Mouse (Mus musculus) MEL (cell line): Measurements from ENCODE around the gene Gm20662. TPM values are rescaled to one million over a fixed set of nuclear protein-coding genes. Genes with fewer than 3 reads are reported as not detected.

ENCODE experiments used
- DNase-seq: peaks from one replicate; pipeline ENCODE4 v3.0.0; 2011; ENCODE audit warnings: low read depth, low spot score
- H3K27ac ChIP-seq: 2 replicates; pipeline ENCODE4 v1.5.1; 2012; ENCODE audit warnings: low read depth, mild to moderate bottlenecking, control low read depth, low read length, moderate library complexity; ENCODE audit not compliant: control insufficient read depth
- H3K27me3 ChIP-seq, 2 experiments: fragments of 150-350 bp in 1 of 2; sonication (generic) in 1 of 2; 2 replicates each; pipeline ENCODE4 v1.6.1; 2012; ENCODE audit warnings: low read length in 2 of 2, mild to moderate bottlenecking in 2 of 2, improper control_type of control experiment in 1 of 2, moderate library complexity in 1 of 2; ENCODE audit not compliant: insufficient read depth in 2 of 2, control insufficient read depth in 1 of 2
- H3K36me3 ChIP-seq, 2 experiments: 2 replicates each; pipeline ENCODE4 v1.6.1; 2012 to 2014; ENCODE audit warnings: low read length in 2 of 2, improper control_type of control experiment in 1 of 2, inconsistent platforms in 1 of 2, mild to moderate bottlenecking in 1 of 2; ENCODE audit not compliant: insufficient read depth in 2 of 2, control insufficient read depth in 1 of 2
- H3K4me1 ChIP-seq, 2 experiments: fragments of 150-350 bp in 1 of 2; sonication (generic) in 1 of 2; 2 replicates each; pipeline ENCODE4 v1.6.1; 2012; ENCODE audit warnings: low read length in 2 of 2, improper control_type of control experiment in 1 of 2, mild to moderate bottlenecking in 1 of 2; ENCODE audit not compliant: insufficient read depth in 2 of 2, control insufficient read depth in 1 of 2
- H3K4me3 ChIP-seq, 2 experiments: fragments of 150-350 bp in 1 of 2; sonication (generic) in 1 of 2; 2 replicates each; pipeline ENCODE4 v1.5.1; 2012; ENCODE audit warnings: low read depth in 2 of 2, low read length in 2 of 2, mild to moderate bottlenecking in 2 of 2, moderate library complexity in 2 of 2, control low read depth in 1 of 2, improper control_type of control experiment in 1 of 2; ENCODE audit not compliant: control insufficient read depth in 1 of 2, insufficient read depth in 1 of 2
- H3K79me2 ChIP-seq: 2 replicates; pipeline ENCODE4 v1.6.1; 2012; ENCODE audit warnings: mild to moderate bottlenecking, low read length, moderate library complexity; ENCODE audit not compliant: control insufficient read depth, poor library complexity, insufficient read depth
- H3K9ac ChIP-seq: 2 replicates; pipeline ENCODE4 v1.6.1; 2012; ENCODE audit warnings: low read depth, mild to moderate bottlenecking, control low read depth, low read length, moderate library complexity; ENCODE audit not compliant: control insufficient read depth, poor library complexity, severe bottlenecking
- H3K9me3 ChIP-seq: fragments of 150-350 bp; sonication (generic); replicated peaks from 2 replicates; pipeline ENCODE4 v1.6.1; 2012; ENCODE audit warnings: mild to moderate bottlenecking, low read length, improper control_type of control experiment, moderate library complexity; ENCODE audit not compliant: insufficient read depth
- BHLHE40 ChIP-seq: IDR thresholded peaks from 2 replicates; pipeline ENCODE4 v1.6.1; 2012; ENCODE audit warnings: low read depth, mild to moderate bottlenecking, inconsistent platforms, low read length, improper control_type of control experiment, borderline replicate concordance
- CHD1 ChIP-seq: IDR thresholded peaks from 2 replicates; pipeline ENCODE4 v1.6.1; 2012; ENCODE audit warnings: low read depth, mild to moderate bottlenecking, inconsistent platforms, low read length, improper control_type of control experiment
- CHD2 ChIP-seq: IDR thresholded peaks from 2 replicates; pipeline ENCODE4 v1.6.1; 2011; ENCODE audit warnings: low read length, improper control_type of control experiment
- E2F4 ChIP-seq: IDR thresholded peaks from 2 replicates; pipeline ENCODE4 v1.6.1; 2011; ENCODE audit warnings: low read depth, low read length, improper control_type of control experiment, borderline replicate concordance
- ELF1 ChIP-seq: IDR thresholded peaks from 2 replicates; pipeline ENCODE4 v1.6.1; 2014; ENCODE audit warnings: low read depth, mild to moderate bottlenecking, inconsistent platforms, low read length, improper control_type of control experiment, moderate library complexity
- EP300 ChIP-seq, 2 experiments: IDR thresholded peaks; 2 replicates each; pipeline ENCODE4 v1.6.1; 2011; ENCODE audit warnings: improper control_type of control experiment in 2 of 2, low read length in 2 of 2, low read depth in 1 of 2, mild to moderate bottlenecking in 1 of 2
- ETS1 ChIP-seq: IDR thresholded peaks from 2 replicates; pipeline ENCODE4 v1.6.1; 2012; ENCODE audit warnings: low read depth, mild to moderate bottlenecking, inconsistent platforms, low read length, improper control_type of control experiment, moderate library complexity
- GATA1 ChIP-seq: IDR thresholded peaks from 2 replicates; pipeline ENCODE4 v1.6.1; 2011; ENCODE audit warnings: low read depth, low read length, improper control_type of control experiment
- HCFC1 ChIP-seq: IDR thresholded peaks from 2 replicates; pipeline ENCODE4 v1.6.1; 2012; ENCODE audit warnings: low read depth, mild to moderate bottlenecking, inconsistent platforms, low read length, improper control_type of control experiment, moderate library complexity
- JUND ChIP-seq: IDR thresholded peaks from 2 replicates; pipeline ENCODE4 v1.6.1; 2011; ENCODE audit warnings: low read depth, mild to moderate bottlenecking, improper control_type of control experiment, low read length
- KAT2A ChIP-seq: conservative IDR thresholded peaks from 2 replicates; pipeline ENCODE4 v1.6.1; 2012; ENCODE audit warnings: low read depth, low read length, improper control_type of control experiment, inconsistent platforms
- MAFK ChIP-seq: IDR thresholded peaks from 2 replicates; pipeline ENCODE4 v1.6.1; 2011; ENCODE audit warnings: low read depth, mild to moderate bottlenecking, low read length, improper control_type of control experiment, borderline replicate concordance
- MAZ ChIP-seq: IDR thresholded peaks from 2 replicates; pipeline ENCODE4 v1.6.1; 2012; ENCODE audit warnings: low read depth, mild to moderate bottlenecking, inconsistent platforms, low read length, improper control_type of control experiment
- MEF2A ChIP-seq: IDR thresholded peaks from 2 replicates; pipeline ENCODE4 v1.6.1; 2014; ENCODE audit warnings: low read depth, mild to moderate bottlenecking, inconsistent platforms, low read length, improper control_type of control experiment; ENCODE audit not compliant: poor library complexity, insufficient replicate concordance, severe bottlenecking; ENCODE audit errors: extremely low read depth
- MXI1 ChIP-seq: IDR thresholded peaks from 2 replicates; pipeline ENCODE4 v1.6.1; 2011; ENCODE audit warnings: mild to moderate bottlenecking, low read depth, low read length, improper control_type of control experiment
- MYB ChIP-seq: IDR thresholded peaks from 2 replicates; pipeline ENCODE4 v1.6.1; 2011; ENCODE audit warnings: mild to moderate bottlenecking, low read depth, low read length, improper control_type of control experiment
- MYC ChIP-seq: IDR thresholded peaks from 2 replicates; pipeline ENCODE4 v1.6.1; 2011; ENCODE audit warnings: low read depth, mild to moderate bottlenecking, low read length, improper control_type of control experiment, moderate library complexity
- NELFE ChIP-seq: IDR thresholded peaks from 2 replicates; pipeline ENCODE4 v1.6.1; 2011; ENCODE audit warnings: low read depth, low read length, improper control_type of control experiment
- NRF1 ChIP-seq: IDR thresholded peaks from 2 replicates; pipeline ENCODE4 v1.6.1; 2014; ENCODE audit warnings: low read depth, mild to moderate bottlenecking, inconsistent platforms, low read length, improper control_type of control experiment, moderate library complexity; ENCODE audit not compliant: poor library complexity, insufficient read depth, severe bottlenecking
- POLR2A ChIP-seq, 2 experiments: IDR thresholded peaks; 2 replicates each; pipeline ENCODE4 v1.6.1; 2011 to 2012; ENCODE audit warnings: low read length in 2 of 2, mild to moderate bottlenecking in 2 of 2, control low read depth in 1 of 2, improper control_type of control experiment in 1 of 2, low read depth in 1 of 2, moderate library complexity in 1 of 2; ENCODE audit not compliant: control insufficient read depth in 1 of 2, insufficient read depth in 1 of 2, poor library complexity in 1 of 2
- POLR2AphosphoS5 ChIP-seq: IDR thresholded peaks from 2 replicates; pipeline ENCODE4 v1.6.1; 2012; ENCODE audit warnings: low read depth, borderline replicate concordance, mild to moderate bottlenecking, inconsistent platforms, low read length, moderate library complexity, mixed read lengths
- RAD21 ChIP-seq: IDR thresholded peaks from 2 replicates; pipeline ENCODE4 v1.6.1; 2011; ENCODE audit warnings: mild to moderate bottlenecking, low read depth, low read length, improper control_type of control experiment
- RCOR1 ChIP-seq: IDR thresholded peaks from 2 replicates; pipeline ENCODE4 v1.6.1; 2012; ENCODE audit warnings: low read depth, mild to moderate bottlenecking, inconsistent platforms, low read length, improper control_type of control experiment
- SIN3A ChIP-seq: IDR thresholded peaks from 2 replicates; pipeline ENCODE4 v1.6.1; 2012; ENCODE audit warnings: low read length, improper control_type of control experiment, inconsistent platforms
- SMC3 ChIP-seq: IDR thresholded peaks from 2 replicates; pipeline ENCODE4 v1.6.1; 2011; ENCODE audit warnings: low read depth, low read length, improper control_type of control experiment
- TAL1 ChIP-seq: IDR thresholded peaks from 2 replicates; pipeline ENCODE4 v1.6.1; 2012; ENCODE audit warnings: mild to moderate bottlenecking, inconsistent platforms, low read length, moderate library complexity, mixed read lengths
- TBP ChIP-seq: IDR thresholded peaks from 2 replicates; pipeline ENCODE4 v1.8.0; 2011; ENCODE audit warnings: low read depth, low read length, improper control_type of control experiment
- UBTF ChIP-seq: IDR thresholded peaks from 2 replicates; pipeline ENCODE4 v1.6.1; 2012; ENCODE audit warnings: low read depth, mild to moderate bottlenecking, inconsistent platforms, low read length, improper control_type of control experiment, moderate library complexity, borderline replicate concordance; ENCODE audit not compliant: insufficient read depth
- USF2 ChIP-seq, 2 experiments: IDR thresholded peaks; 2 replicates each; pipeline ENCODE4 v1.6.1; 2011 to 2012; ENCODE audit warnings: improper control_type of control experiment in 2 of 2, low read length in 2 of 2, borderline replicate concordance in 1 of 2, inconsistent platforms in 1 of 2, low read depth in 1 of 2, mild to moderate bottlenecking in 1 of 2; ENCODE audit not compliant: insufficient read depth in 1 of 2
- ZC3H11A ChIP-seq: IDR thresholded peaks from 2 replicates; pipeline ENCODE4 v1.6.1; 2012; ENCODE audit warnings: low read depth, mild to moderate bottlenecking, inconsistent platforms, low read length, improper control_type of control experiment
- ZKSCAN1 ChIP-seq: IDR thresholded peaks from 2 replicates; pipeline ENCODE4 v1.6.1; 2012; ENCODE audit warnings: low read depth, mild to moderate bottlenecking, inconsistent platforms, low read length, improper control_type of control experiment, moderate library complexity
- ZMIZ1 ChIP-seq: IDR thresholded peaks from 2 replicates; pipeline ENCODE4 v1.6.1; 2012; ENCODE audit warnings: low read depth, mild to moderate bottlenecking, inconsistent platforms, low read length, improper control_type of control experiment, moderate library complexity
- ZNF384 ChIP-seq: IDR thresholded peaks from 2 replicates; pipeline ENCODE4 v1.6.1; 2012; ENCODE audit warnings: low read depth, mild to moderate bottlenecking, inconsistent platforms, low read length, improper control_type of control experiment
- polyA plus RNA-seq, 2 experiments: library from polyadenylated mRNA; stranded (reverse) in 1 of 2; unstranded in 1 of 2; fragments of >175 nt in 1 of 2; fragments of >200 nt in 1 of 2; gene quantifications; 2 replicates each; pipeline versions ENCODE4 v1.2.1 to v1.2.4; 2012; ENCODE audit warnings: low replicate concordance in 2 of 2, low read depth in 1 of 2; ENCODE audit not compliant: insufficient read length in 2 of 2, insufficient read depth in 1 of 2, missing spikeins in 1 of 2
- total RNA-seq: library from RNA; depleted of rRNA; stranded (reverse); fragments of 300-350 nt; gene quantifications from 2 replicates; pipeline ENCODE4 v1.2.3, GENCODE M21; 2012

Gene Gm20662
- total and polyA plus RNA-seq, 3 experiments = 0.73 to 1.2 TPM; not detected in 1

DNA sequence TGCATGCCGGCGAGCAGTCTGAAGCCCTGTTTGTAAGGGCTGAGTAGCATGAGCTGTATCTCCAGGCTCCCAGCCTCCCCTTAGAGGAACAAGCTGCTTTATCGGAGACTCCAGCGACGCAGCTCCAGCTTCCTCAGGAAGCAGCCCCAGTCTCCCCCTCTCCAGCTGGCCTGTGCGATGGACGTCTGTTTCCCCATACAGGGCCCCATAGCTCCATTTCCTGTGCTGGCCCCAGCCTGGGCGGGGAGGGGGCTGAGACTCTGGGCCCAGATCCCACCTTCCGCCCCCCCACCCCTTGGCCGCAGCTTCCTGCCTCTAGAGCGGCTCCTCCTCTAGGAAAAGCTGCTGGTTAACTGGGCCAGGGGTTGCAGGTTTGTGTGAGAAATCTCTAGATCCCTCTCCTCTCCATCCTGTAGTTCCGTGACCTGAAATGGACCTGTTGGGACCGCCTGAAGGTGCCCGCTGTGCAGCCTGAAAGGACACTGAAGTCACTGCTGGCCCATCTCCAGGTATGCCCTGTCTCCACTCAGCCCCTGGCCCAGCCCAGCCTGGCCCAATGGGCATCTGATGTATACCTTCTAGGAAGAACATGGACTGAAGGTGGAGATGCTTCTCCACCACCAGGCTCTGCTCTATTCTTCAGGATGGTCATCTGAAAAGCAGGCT lies 13.3 kb upstream of the Gm20662 start, which contains the start of gene Gm20661 (continued):
- TF ChIP-seq MAFK (peak; percentile 80; the same call in 1 of the 2 replicates), NELFE (peak; percentile 40; the same call in 1 of the 2 replicates)

- H3K9ac ChIP-seq = peak overlapping the region; percentile 88
- no peaks in the 10 kb centered on the region for H3K27me3 ChIP-seq
- H3K79me2 ChIP-seq = peaks cover 33% of the 10 kb centered on the region
- H3K4me1 ChIP-seq = peaks cover 33 to 50% of the 10 kb centered on the region in 2 experiments
- H3K9me3 ChIP-seq = no peaks in the 10 kb centered on the region
- H3K36me3 ChIP-seq = peaks cover 4 to 46% of the 10 kb centered on the region in 2 experiments
- DNase-seq = peak; percentile 82
- H3K4me3 ChIP-seq = peak overlapping the region; percentile 72 to 91
- peak overlapping the region; percentile 94 for H3K27ac ChIP-seq
- TF ChIP-seq ZNF384 = no peak
- no peak for TF ChIP-seq POLR2AphosphoS5
- no peak for TF ChIP-seq TBP
- TF ChIP-seq UBTF = no peak
- TF ChIP-seq MAZ = peak; percentile 17; the same call in 1 of the 2 replicates
- peak; percentile 58; the same call in 1 of the 2 replicates for TF ChIP-seq ETS1
- no peak; the same call in 1 of the 2 replicates for TF ChIP-seq CHD1
- no peak for TF ChIP-seq MAFK
- TF ChIP-seq BHLHE40 = peak; percentile 76; the same call in 1 of the 2 replicates
- no peak for TF ChIP-seq RCOR1
- TF ChIP-seq RAD21 = no peak
- 0 out of 4 replicates have a peak, but pooled peaks of 1 of the 2 experiments have one; percentile 2 for TF ChIP-seq POLR2A (IDR thresholded peaks at IDR 0.05; ENCODE audit: control insufficient read depth in 1 of 2, insufficient read depth in 1 of 2, low read depth in 1 of 2, low read length in 2 of 2, poor library complexity in 1 of 2)
- TF ChIP-seq EP300 (IDR thresholded peaks at IDR 0.05; ENCODE audit: low read depth in 1 of 2, low read length in 2 of 2) = peak in 1 of 2 experiments; percentile 39; a peak in 2 of 4 replicates
- TF ChIP-seq TAL1 = peak; percentile 21
- peak; percentile 33; the same call in 1 of the 2 replicates for TF ChIP-seq NELFE
- no peak for TF ChIP-seq ZC3H11A
- TF ChIP-seq GATA1 = no peak
- no peak for TF ChIP-seq ZKSCAN1
- peak; percentile 17; the same call in 1 of the 2 replicates for TF ChIP-seq MXI1
- peak; percentile 34; the same call in 1 of the 2 replicates for TF ChIP-seq MEF2A
- TF ChIP-seq USF2 (IDR thresholded peaks at IDR 0.05; ENCODE audit: borderline replicate concordance in 1 of 2, insufficient read depth in 1 of 2, low read depth in 1 of 2, low read length in 2 of 2) = no peak
- no peak for TF ChIP-seq CHD2
- TF ChIP-seq ELF1 = no peak
- no peak for TF ChIP-seq SMC3
- no peak for TF ChIP-seq MYB
- no peak for TF ChIP-seq HCFC1
- no peak for TF ChIP-seq MYC
- TF ChIP-seq NRF1 = no peak
- no peak for TF ChIP-seq JUND
- TF ChIP-seq SIN3A = no peak
- no peak for TF ChIP-seq KAT2A
- no peak for TF ChIP-seq E2F4
- TF ChIP-seq ZMIZ1 = no peak
Observed at GRCm38 (mm10) chr9:107983421-107983890, 12.7 kb upstream of the Gm20662 start.
